Mouse (Mus musculus) hindbrain, postnatal 0 days (tissue): ENCODE data around the gene Pxmp4. TPM values are rescaled to one million over a fixed set of nuclear protein-coding genes. Genes with fewer than 3 reads are reported as not detected.

Source experiments
- ATAC-seq: fragments of 200-750 bp; cut with Nextera tagmentation; 2 replicates; pipeline ENCODE4 v1.8.0; 2017; ENCODE audit warnings: mild to moderate bottlenecking, moderate TSS enrichment, moderate library complexity
- DNase-seq: peaks from one replicate; pipeline ENCODE4 v3.0.0-alpha.2; 2015; ENCODE audit warnings: low spot score
- H3K27ac ChIP-seq: fragments of 300-500 bp; sonication (generic); 2 replicates; pipeline ENCODE4 v1.5.1; 2014; ENCODE audit warnings: mild to moderate bottlenecking
- H3K27me3 ChIP-seq: fragments of 300-500 bp; sonication (generic); 2 replicates; pipeline ENCODE4 v1.6.1; 2014; ENCODE audit warnings: low read length, mixed read lengths; ENCODE audit not compliant: insufficient read depth
- H3K36me3 ChIP-seq: fragments of 300-500 bp; sonication (generic); 2 replicates; pipeline ENCODE4 v1.6.1; 2014; ENCODE audit warnings: low read length, mixed read lengths; ENCODE audit not compliant: insufficient read depth
- H3K4me1 ChIP-seq: fragments of 300-500 bp; sonication (generic); 2 replicates; pipeline ENCODE4 v1.6.1; 2014; ENCODE audit warnings: antibody characterized with exemption, low read length, mixed read lengths; ENCODE audit not compliant: insufficient read depth
- H3K4me2 ChIP-seq: fragments of 300-500 bp; sonication (generic); 2 replicates; pipeline ENCODE4 v1.6.1; 2014; ENCODE audit warnings: low read depth, mild to moderate bottlenecking, low read length, moderate library complexity, mixed read lengths
- H3K4me3 ChIP-seq: fragments of 300-500 bp; sonication (generic); 2 replicates; pipeline ENCODE4 v1.5.1; 2014; ENCODE audit warnings: low read length
- H3K9ac ChIP-seq: fragments of 300-500 bp; sonication (generic); replicated peaks from 2 replicates; pipeline ENCODE4 v1.6.1; 2014; ENCODE audit warnings: mild to moderate bottlenecking, low read length, moderate library complexity, mixed read lengths
- H3K9me3 ChIP-seq: fragments of 300-500 bp; sonication (generic); 2 replicates; pipeline ENCODE4 v1.6.1; 2016; ENCODE audit warnings: low read length, mixed read lengths
- CTCF ChIP-seq: IDR thresholded peaks from 2 replicates; pipeline ENCODE4 v1.5.1; 2016; ENCODE audit warnings: antibody characterized with exemption, control low read depth, low read depth
- WGBS: fragments of 180-500 bp; shearing (Covaris S2); extraction: QIAGEN DNeasy Blood & Tissue Kit; methylation state at CpG from one replicate; pipeline ENCODE4 v1.1.7; 2014; 5-methylcytosine and 5-hydroxymethylcytosine counted together
- polyA plus RNA-seq: library from polyadenylated mRNA; unstranded; fragments of >200 nt; fragmentation: Nextera tagmentation; extraction: Ambion mirVana; gene quantifications from 2 replicates; pipeline ENCODE4 v1.2.1, GENCODE M21; 2015
- total RNA-seq: library from RNA; depleted of rRNA; stranded (reverse); fragments of >200 nt; gene quantifications from 2 replicates; pipeline ENCODE4 v1.2.3, GENCODE M21; 2014

Gene Pxmp4
- total and polyA plus RNA-seq, 2 experiments from 2014 or later = 21.9 to 24.8 TPM

DNA sequence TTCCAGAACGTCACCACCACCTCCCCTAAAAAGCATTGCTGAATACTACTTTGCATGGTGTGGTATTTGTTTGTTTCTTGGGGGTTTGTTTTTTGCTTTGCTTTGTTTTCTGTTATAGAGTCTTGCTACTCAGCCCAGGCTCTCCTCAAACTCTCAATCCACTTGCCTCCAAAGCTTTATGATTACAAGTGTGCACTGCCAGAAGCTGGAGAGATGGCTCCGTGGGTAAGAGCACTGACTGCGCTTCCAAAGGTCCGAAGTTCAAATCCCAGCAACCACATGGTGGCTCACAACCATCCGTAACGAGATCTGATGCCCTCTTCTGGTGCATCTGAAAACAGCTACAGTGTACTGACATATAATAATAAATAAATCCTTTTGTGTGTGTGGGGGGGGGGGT, 2.9 kb downstream of the Pxmp4 start:
- no peaks in the 10 kb centered on the region for H3K27me3 ChIP-seq
- H3K4me2 ChIP-seq = no peak overlapping the region
- no peaks in the 10 kb centered on the region for H3K9me3 ChIP-seq
- 0 out of 2 replicates have a peak, but pooled peaks cover 11% of the 10 kb centered on the region for H3K4me1 ChIP-seq
- no peak for TF ChIP-seq CTCF
- H3K27ac ChIP-seq = no peak overlapping the region
- ATAC-seq (no peak), DNase-seq (no peak)
- H3K9ac ChIP-seq = no peak overlapping the region
- 68% methylated on average over 6 of the region's 6 CpGs for WGBS
- no peak overlapping the region for H3K4me3 ChIP-seq
- H3K36me3 ChIP-seq = no peaks in the 10 kb centered on the region

GRCm38 (mm10) chr2:154597399-154597798, 6.1 kb downstream of the Pxmp4 start:
- H3K9me3 ChIP-seq = no peaks in the 10 kb centered on the region
- no peak for TF ChIP-seq CTCF
- no peaks in the 10 kb centered on the region for H3K27me3 ChIP-seq
- H3K4me2 ChIP-seq = no peak overlapping the region
- H3K4me1 ChIP-seq = no peaks in the 10 kb centered on the region
- WGBS = 85% methylated on average over 3 of the region's 3 CpGs
- H3K9ac ChIP-seq = no peak overlapping the region
- H3K27ac ChIP-seq = no peak overlapping the region
- no peak overlapping the region for H3K4me3 ChIP-seq
- no peak for ATAC-seq
- no peak for DNase-seq
- H3K36me3 ChIP-seq = no peaks in the 10 kb centered on the region

GRCm38 (mm10) chr2:154595775-154596174, 7.7 kb downstream of the Pxmp4 start:
- WGBS = 62% methylated on average over 5 of the region's 5 CpGs
- TF ChIP-seq CTCF = no peak
- H3K4me3 ChIP-seq = no peak overlapping the region
- H3K4me1 ChIP-seq = no peaks in the 10 kb centered on the region
- no peaks in the 10 kb centered on the region for H3K9me3 ChIP-seq
- H3K36me3 ChIP-seq = no peaks in the 10 kb centered on the region
- no peaks in the 10 kb centered on the region for H3K27me3 ChIP-seq
- H3K4me2 ChIP-seq = no peak overlapping the region
- no peak overlapping the region for H3K27ac ChIP-seq
- H3K9ac ChIP-seq = no peak overlapping the region
- ATAC-seq (peak; percentile 35; the same call in 1 of the 2 replicates), DNase-seq (peak; percentile 70)

GRCm38 (mm10) chr2:154593025-154593424, 10.5 kb downstream of the Pxmp4 start:
- Histone ChIP-seq H3K4me1 (no peaks in the 10 kb centered on the region), H3K36me3 (no peaks in the 10 kb centered on the region), H3K4me3 (no peak overlapping the region), H3K27ac (no peak overlapping the region), H3K9me3 (no peaks in the 10 kb centered on the region), H3K27me3 (no peaks in the 10 kb centered on the region), H3K9ac (no peak overlapping the region), H3K4me2 (no peak overlapping the region)
- no peak for ATAC-seq
- WGBS = 77% methylated on average over 3 of the region's 3 CpGs
- TF ChIP-seq CTCF = peak; percentile 55
- DNase-seq = no peak

GRCm38 (mm10) chr2:154591239-154591638, 12.3 kb downstream of the Pxmp4 start:
- TF ChIP-seq CTCF = no peak
- no peak overlapping the region for H3K27ac ChIP-seq
- no peaks in the 10 kb centered on the region for H3K4me1 ChIP-seq
- peaks cover 6% of the 10 kb centered on the region; the same call in 1 of the 2 replicates for H3K36me3 ChIP-seq
- no peaks in the 10 kb centered on the region for H3K9me3 ChIP-seq
- H3K4me3 ChIP-seq = no peak overlapping the region
- WGBS = 90% methylated on average over 3 of the region's 3 CpGs
- no peak for ATAC-seq
- no peak overlapping the region for H3K4me2 ChIP-seq
- H3K9ac ChIP-seq = no peak overlapping the region
- no peak for DNase-seq
- H3K27me3 ChIP-seq = no peaks in the 10 kb centered on the region

GRCm38 (mm10) chr2:154589051-154589450, 14.5 kb downstream of the Pxmp4 start:
- Histone ChIP-seq H3K4me3 (no peak overlapping the region), H3K4me1 (peaks cover 9% of the 10 kb centered on the region; the same call in 1 of the 2 replicates), H3K9ac (no peak overlapping the region), H3K27ac (no peak overlapping the region), H3K4me2 (no peak overlapping the region), H3K36me3 (peaks cover 6% of the 10 kb centered on the region; the same call in 1 of the 2 replicates), H3K27me3 (no peaks in the 10 kb centered on the region), H3K9me3 (no peaks in the 10 kb centered on the region)
- DNase-seq (no peak), ATAC-seq (no peak)
- TF ChIP-seq CTCF = no peak
- 68% methylated on average over 4 of the region's 4 CpGs for WGBS

DNA sequence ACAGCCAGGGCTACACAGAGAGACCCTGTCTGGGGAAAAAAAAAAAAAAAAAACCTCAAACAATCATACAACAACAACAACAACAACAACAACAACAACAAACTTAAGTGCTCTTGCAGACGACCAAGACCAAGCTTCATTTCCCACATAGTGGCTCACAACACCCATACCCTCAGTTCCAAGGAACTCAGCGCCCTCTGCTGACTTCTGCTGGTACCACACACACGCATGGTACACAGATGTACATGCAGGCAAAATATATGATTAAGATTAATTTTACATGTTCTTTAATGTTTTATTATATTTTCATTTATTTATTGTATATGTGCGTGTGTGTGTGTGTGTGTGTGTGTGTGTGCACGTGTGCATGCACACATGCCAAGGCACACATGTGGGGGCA, 17.1 kb downstream of the Pxmp4 start:
- peak; percentile 74 for DNase-seq
- H3K36me3 ChIP-seq = peaks cover 6% of the 10 kb centered on the region; the same call in 1 of the 2 replicates
- 77% methylated on average over 5 of the region's 5 CpGs for WGBS
- no peak overlapping the region for H3K4me2 ChIP-seq
- H3K9ac ChIP-seq = no peak overlapping the region
- ATAC-seq = no peak
- no peaks in the 10 kb centered on the region for H3K27me3 ChIP-seq
- H3K27ac ChIP-seq = no peak overlapping the region
- H3K4me1 ChIP-seq = peaks cover 13% of the 10 kb centered on the region; the same call in 1 of the 2 replicates
- H3K9me3 ChIP-seq = no peaks in the 10 kb centered on the region
- no peak overlapping the region for H3K4me3 ChIP-seq
- peak; percentile 77 for TF ChIP-seq CTCF
